Mouse (Mus musculus) forebrain, embryonic 14.5 days (tissue): ENCODE data around the gene Nos1ap. TPM values are rescaled to one million over a fixed set of nuclear protein-coding genes. Genes with fewer than 3 reads are reported as not detected.

Experiments
- ATAC-seq: fragments of 200-750 bp; cut with Nextera tagmentation; 2 replicates; pipeline ENCODE4 v1.8.0; 2017; ENCODE audit warnings: mild to moderate bottlenecking, moderate library complexity
- DNase-seq: peaks from one replicate; pipeline ENCODE4 v3.0.0-alpha.2; 2015; ENCODE audit warnings: low spot score
- H3K27ac ChIP-seq: fragments of 300-500 bp; sonication (generic); 2 replicates; pipeline ENCODE4 v1.5.1; 2014; ENCODE audit warnings: low read depth, mild to moderate bottlenecking, control low read depth, low read length, moderate library complexity
- H3K27me3 ChIP-seq: fragments of 300-500 bp; sonication (generic); replicated peaks from 2 replicates; pipeline ENCODE4 v1.6.1; 2014; ENCODE audit warnings: low read length, control low read depth, mixed read lengths; ENCODE audit not compliant: control insufficient read depth, insufficient read depth
- H3K36me3 ChIP-seq: fragments of 300-500 bp; sonication (generic); 2 replicates; pipeline ENCODE4 v1.6.1; 2014; ENCODE audit warnings: low read length, control low read depth; ENCODE audit not compliant: control insufficient read depth, insufficient read depth
- H3K4me1 ChIP-seq: fragments of 300-500 bp; sonication (generic); 2 replicates; pipeline ENCODE4 v1.6.1; 2014; ENCODE audit warnings: antibody characterized with exemption, low read length, control low read depth; ENCODE audit not compliant: control insufficient read depth, insufficient read depth
- H3K4me2 ChIP-seq: fragments of 300-500 bp; sonication (generic); 2 replicates; pipeline ENCODE4 v1.6.1; 2014; ENCODE audit warnings: mild to moderate bottlenecking, control low read depth, low read length
- H3K4me3 ChIP-seq: fragments of 300-500 bp; sonication (generic); 2 replicates; pipeline ENCODE4 v1.5.1; 2014; ENCODE audit warnings: low read depth, low read length, control low read depth
- H3K9ac ChIP-seq: fragments of 300-500 bp; sonication (generic); 2 replicates; pipeline ENCODE4 v1.6.1; 2014; ENCODE audit warnings: mild to moderate bottlenecking, low read length, control low read depth, moderate library complexity
- H3K9me3 ChIP-seq: fragments of 300-500 bp; sonication (generic); replicated peaks from 2 replicates; pipeline ENCODE4 v1.6.1; 2016; ENCODE audit warnings: low read length, control low read depth, mixed read lengths; ENCODE audit not compliant: control insufficient read depth
- WGBS: fragments of 180-500 bp; shearing (Covaris S2); extraction: QIAGEN DNeasy Blood & Tissue Kit; methylation state at CpG from one replicate; pipeline ENCODE4 v1.1.7; 2014; 5-methylcytosine and 5-hydroxymethylcytosine counted together
- polyA plus RNA-seq: library from polyadenylated mRNA; unstranded; fragments of >200 nt; fragmentation: Nextera tagmentation; extraction: Ambion mirVana; gene quantifications from 2 replicates; pipeline ENCODE4 v1.2.1, GENCODE M21; 2014

Gene Nos1ap
- polyA plus RNA-seq, 1 experiment from 2014 or later: 8.4 TPM

DNA sequence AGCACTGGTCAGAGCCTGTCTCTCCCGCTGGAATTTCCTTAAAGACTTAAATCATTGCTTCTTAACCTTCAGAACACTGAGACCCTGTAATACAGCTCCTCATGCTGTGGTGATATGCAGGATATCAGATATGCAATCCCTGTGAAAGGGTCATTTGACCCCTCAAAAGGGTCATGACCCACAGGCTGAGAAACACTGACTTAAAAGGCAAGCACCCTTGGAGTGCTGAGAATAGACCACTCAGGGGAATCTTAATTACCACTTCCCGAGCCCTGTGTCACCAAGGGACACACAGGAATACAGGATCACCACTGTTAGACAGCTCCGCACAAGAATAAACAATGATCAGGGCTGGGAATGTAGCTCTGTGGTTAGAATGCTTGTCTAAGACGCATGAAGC is 91.0 kb downstream of the Nos1ap start:
- whole genome bisulfite sequencing: 40% methylated on average over 4 of the region's 4 CpGs
- Histone ChIP-seq H3K27ac (no peak overlapping the region), H3K27me3 (no peaks in the 10 kb centered on the region), H3K4me1 (peaks cover 13% of the 10 kb centered on the region), H3K4me2 (no peak overlapping the region), H3K9me3 (no peaks in the 10 kb centered on the region), H3K36me3 (no peaks in the 10 kb centered on the region), H3K9ac (no peak overlapping the region), H3K4me3 (no peak overlapping the region)
- ATAC-seq: no peak
- no peak for DNase-seq

GRCm38 (mm10) chr1:170496221-170496620 is 93.4 kb downstream of the Nos1ap start:
- H3K9me3 ChIP-seq: no peaks in the 10 kb centered on the region
- no peak overlapping the region for H3K4me2 ChIP-seq
- no peak overlapping the region for H3K9ac ChIP-seq
- ATAC-seq: no peak
- peaks cover 3% of the 10 kb centered on the region; the same call in 1 of the 2 replicates for H3K4me1 ChIP-seq
- no peak overlapping the region for H3K4me3 ChIP-seq
- no peaks in the 10 kb centered on the region for H3K27me3 ChIP-seq
- no peak overlapping the region for H3K27ac ChIP-seq
- DNase-seq: no peak
- H3K36me3 ChIP-seq: no peaks in the 10 kb centered on the region
- 97% methylated on average over 8 of the region's 8 CpGs for WGBS

DNA sequence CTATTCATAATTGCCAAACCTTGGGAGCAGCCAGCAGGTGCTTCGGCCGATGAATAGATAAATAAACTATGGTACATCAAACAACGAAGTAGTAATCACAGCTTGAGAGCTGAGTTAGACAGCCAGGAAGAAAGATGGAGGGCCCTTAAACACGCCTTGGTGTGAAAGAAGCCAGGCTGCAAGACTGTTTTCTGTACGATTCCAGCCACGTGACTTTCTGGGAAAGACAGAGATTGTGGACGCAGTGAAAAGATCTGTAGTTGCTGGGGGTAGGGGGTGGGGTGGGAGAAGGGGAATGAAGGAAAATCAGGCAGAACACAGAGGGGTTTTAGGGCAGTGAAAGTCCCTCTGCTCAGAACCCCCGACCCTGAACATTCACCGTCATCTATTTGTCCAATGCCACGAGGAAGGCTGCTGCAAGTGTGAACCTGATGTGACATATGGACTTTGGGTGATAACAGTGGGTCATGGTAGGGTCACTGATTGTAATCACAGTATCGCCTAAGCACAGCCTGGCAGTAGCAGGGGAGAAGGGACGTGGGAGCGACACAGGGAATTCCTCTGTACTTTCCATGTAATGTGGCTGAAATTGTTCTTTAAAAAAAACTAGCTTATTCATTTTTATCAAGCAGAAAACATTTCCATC is 94.0 kb downstream of the Nos1ap start:
- peaks cover 3% of the 10 kb centered on the region; the same call in 1 of the 2 replicates for H3K4me1 ChIP-seq
- no peak overlapping the region for H3K4me3 ChIP-seq
- no peak overlapping the region for H3K9ac ChIP-seq
- H3K27ac ChIP-seq: no peak overlapping the region
- H3K36me3 ChIP-seq: no peaks in the 10 kb centered on the region
- 80% methylated on average over 13 of the region's 13 CpGs for WGBS
- no peak overlapping the region for H3K4me2 ChIP-seq
- DNase-seq (no peak), ATAC-seq (no peak)
- H3K27me3 ChIP-seq: no peaks in the 10 kb centered on the region
- H3K9me3 ChIP-seq: no peaks in the 10 kb centered on the region

DNA sequence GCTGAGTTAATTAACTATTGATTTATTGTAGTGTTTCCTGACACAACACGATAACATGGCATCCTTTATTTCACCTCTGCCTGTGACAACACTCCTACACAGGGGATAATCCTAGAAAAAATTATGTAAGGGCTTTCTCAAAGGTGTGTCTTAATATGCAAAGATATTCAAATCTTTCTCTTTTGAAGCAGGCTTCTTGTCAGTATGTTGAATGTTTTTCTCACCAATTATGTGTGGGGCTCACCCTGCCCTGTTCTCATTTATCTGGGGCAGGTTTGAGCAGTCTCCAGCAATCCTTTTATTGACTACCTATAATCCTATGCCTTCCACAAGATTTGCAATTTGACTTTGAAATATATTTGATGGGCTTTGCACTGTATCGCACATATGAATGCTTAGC is 97.1 kb downstream of the Nos1ap start:
- H3K4me1 ChIP-seq: peaks cover 5% of the 10 kb centered on the region; the same call in 1 of the 2 replicates
- H3K4me2 ChIP-seq: no peak overlapping the region
- H3K9ac ChIP-seq: no peak overlapping the region
- H3K4me3 ChIP-seq: no peak overlapping the region
- 0 out of 2 replicates have a peak overlapping the region, but pooled peaks have one; percentile 4 for H3K27ac ChIP-seq
- H3K36me3 ChIP-seq: no peaks in the 10 kb centered on the region
- ATAC-seq (no peak), DNase-seq (no peak)
- H3K27me3 ChIP-seq: no peaks in the 10 kb centered on the region
- WGBS: 30% methylated on average over 2 of the region's 2 CpGs
- no peaks in the 10 kb centered on the region for H3K9me3 ChIP-seq

DNA sequence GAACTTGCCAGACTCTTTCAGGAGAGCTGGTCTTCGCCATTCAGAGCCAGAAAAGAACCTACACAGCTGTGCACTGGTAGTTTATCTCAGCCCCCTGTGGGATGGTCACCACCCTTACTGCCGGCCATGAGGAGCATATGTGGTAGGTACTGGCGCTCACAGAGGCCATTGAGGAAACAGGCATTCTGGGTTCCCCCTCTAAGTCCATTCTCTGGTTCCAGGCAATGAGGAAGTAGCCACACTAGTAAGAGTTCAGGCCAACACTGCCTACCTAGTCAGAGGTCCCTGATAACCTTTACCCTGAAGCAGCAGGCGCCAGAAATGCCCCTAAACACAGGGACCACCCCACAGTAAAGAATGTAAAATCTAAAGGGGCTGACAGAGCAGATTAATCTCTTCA is 97.6 kb downstream of the Nos1ap start:
- no peak for ATAC-seq
- Histone ChIP-seq H3K27me3 (no peaks in the 10 kb centered on the region), H3K4me1 (peaks cover 5% of the 10 kb centered on the region; the same call in 1 of the 2 replicates), H3K27ac (no peak overlapping the region), H3K9me3 (no peaks in the 10 kb centered on the region), H3K9ac (no peak overlapping the region), H3K4me2 (no peak overlapping the region), H3K36me3 (no peaks in the 10 kb centered on the region), H3K4me3 (no peak overlapping the region)
- 78% methylated on average over 4 of the region's 4 CpGs for WGBS
- DNase-seq: no peak

GRCm38 (mm10) chr1:170489936-170490335 is 99.7 kb downstream of the Nos1ap start:
- DNase-seq: no peak
- no peaks in the 10 kb centered on the region for H3K36me3 ChIP-seq
- H3K4me1 ChIP-seq: peaks cover 5% of the 10 kb centered on the region; the same call in 1 of the 2 replicates
- no peak for ATAC-seq
- WGBS: 78% methylated on average over 7 of the region's 7 CpGs
- H3K4me2 ChIP-seq: no peak overlapping the region
- H3K4me3 ChIP-seq: no peak overlapping the region
- no peaks in the 10 kb centered on the region for H3K9me3 ChIP-seq
- H3K9ac ChIP-seq: no peak overlapping the region
- H3K27me3 ChIP-seq: no peaks in the 10 kb centered on the region
- H3K27ac ChIP-seq: no peak overlapping the region

DNA sequence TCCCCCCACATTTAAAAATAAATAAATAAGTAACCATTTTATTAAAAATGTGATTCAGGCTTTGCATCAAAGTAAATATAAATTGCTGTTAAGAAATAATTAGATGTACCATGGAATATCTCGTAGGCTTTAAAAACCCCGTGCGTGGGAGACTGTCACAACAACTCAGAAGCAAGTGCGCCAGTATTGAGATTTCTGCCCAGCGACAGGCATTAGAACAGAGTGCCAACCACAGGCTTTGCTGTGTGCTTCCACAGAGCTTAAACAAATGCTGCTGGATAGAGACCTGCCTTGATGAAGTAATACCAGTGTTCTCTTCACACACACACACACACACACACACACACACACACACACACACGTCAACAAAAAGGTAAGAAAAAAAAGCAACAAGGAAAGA is 100.2 kb downstream of the Nos1ap start:
- Histone ChIP-seq H3K9ac (no peak overlapping the region), H3K27ac (no peak overlapping the region), H3K4me1 (peaks cover 5% of the 10 kb centered on the region; the same call in 1 of the 2 replicates), H3K27me3 (no peaks in the 10 kb centered on the region), H3K9me3 (no peaks in the 10 kb centered on the region), H3K36me3 (no peaks in the 10 kb centered on the region), H3K4me2 (no peak overlapping the region), H3K4me3 (no peak overlapping the region)
- DNase-seq: peak; percentile 61
- no peak for ATAC-seq
- 55% methylated on average over 6 of the region's 6 CpGs for WGBS

GRCm38 (mm10) chr1:170485119-170485518 is 104.5 kb downstream of the Nos1ap start:
- no peak overlapping the region for H3K27ac ChIP-seq
- H3K9me3 ChIP-seq: no peaks in the 10 kb centered on the region
- ATAC-seq (no peak), DNase-seq (no peak)
- no peak overlapping the region for H3K4me2 ChIP-seq
- WGBS: 70% methylated on average over 4 of the region's 4 CpGs
- H3K9ac ChIP-seq: no peak overlapping the region
- H3K4me1 ChIP-seq: peaks cover 8% of the 10 kb centered on the region; the same call in 1 of the 2 replicates
- H3K4me3 ChIP-seq: no peak overlapping the region
- H3K36me3 ChIP-seq: no peaks in the 10 kb centered on the region
- no peaks in the 10 kb centered on the region for H3K27me3 ChIP-seq

DNA sequence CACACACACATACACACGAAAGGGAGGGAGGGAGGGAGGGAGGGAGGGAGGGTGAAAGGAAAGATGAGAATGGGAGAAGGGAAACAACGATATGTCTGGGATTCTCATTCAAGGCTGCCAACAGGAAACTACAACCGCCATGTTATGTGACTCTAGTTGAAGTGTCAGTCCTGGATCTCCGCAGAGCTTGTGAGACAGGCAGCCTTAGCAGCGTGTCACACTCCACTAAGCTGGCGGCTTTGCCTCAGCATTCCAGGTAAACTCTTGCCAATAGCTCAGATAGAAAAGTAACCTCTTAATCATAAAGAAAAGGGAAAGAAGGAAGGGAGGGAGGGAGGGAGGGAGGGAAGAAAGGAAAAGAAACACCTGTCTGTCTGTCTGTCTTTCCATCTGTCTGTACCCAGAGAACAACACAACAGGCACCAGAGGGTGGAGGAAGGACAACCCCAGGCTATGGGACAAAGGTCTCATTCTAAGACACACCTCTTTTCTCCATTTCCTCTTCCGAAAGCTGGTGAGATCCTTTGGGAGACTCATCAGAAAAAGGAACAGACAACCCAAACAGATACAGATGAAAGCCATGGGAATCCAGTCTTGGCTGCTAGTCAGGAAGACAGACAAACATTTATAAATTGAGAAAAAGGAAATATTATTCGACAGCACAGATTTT is 107.3 kb downstream of the Nos1ap start:
- Histone ChIP-seq H3K4me3 (no peak overlapping the region), H3K4me1 (peaks cover 24% of the 10 kb centered on the region), H3K36me3 (no peaks in the 10 kb centered on the region), H3K27ac (no peak overlapping the region), H3K9ac (no peak overlapping the region), H3K9me3 (no peaks in the 10 kb centered on the region), H3K27me3 (no peaks in the 10 kb centered on the region), H3K4me2 (no peak overlapping the region)
- ATAC-seq (no peak), DNase-seq (no peak)
- WGBS: 80% methylated on average over 7 of the region's 8 CpGs
